Comparison of ENCODE assay signal across 9 mouse cellular contexts in the genomic region with DNA sequence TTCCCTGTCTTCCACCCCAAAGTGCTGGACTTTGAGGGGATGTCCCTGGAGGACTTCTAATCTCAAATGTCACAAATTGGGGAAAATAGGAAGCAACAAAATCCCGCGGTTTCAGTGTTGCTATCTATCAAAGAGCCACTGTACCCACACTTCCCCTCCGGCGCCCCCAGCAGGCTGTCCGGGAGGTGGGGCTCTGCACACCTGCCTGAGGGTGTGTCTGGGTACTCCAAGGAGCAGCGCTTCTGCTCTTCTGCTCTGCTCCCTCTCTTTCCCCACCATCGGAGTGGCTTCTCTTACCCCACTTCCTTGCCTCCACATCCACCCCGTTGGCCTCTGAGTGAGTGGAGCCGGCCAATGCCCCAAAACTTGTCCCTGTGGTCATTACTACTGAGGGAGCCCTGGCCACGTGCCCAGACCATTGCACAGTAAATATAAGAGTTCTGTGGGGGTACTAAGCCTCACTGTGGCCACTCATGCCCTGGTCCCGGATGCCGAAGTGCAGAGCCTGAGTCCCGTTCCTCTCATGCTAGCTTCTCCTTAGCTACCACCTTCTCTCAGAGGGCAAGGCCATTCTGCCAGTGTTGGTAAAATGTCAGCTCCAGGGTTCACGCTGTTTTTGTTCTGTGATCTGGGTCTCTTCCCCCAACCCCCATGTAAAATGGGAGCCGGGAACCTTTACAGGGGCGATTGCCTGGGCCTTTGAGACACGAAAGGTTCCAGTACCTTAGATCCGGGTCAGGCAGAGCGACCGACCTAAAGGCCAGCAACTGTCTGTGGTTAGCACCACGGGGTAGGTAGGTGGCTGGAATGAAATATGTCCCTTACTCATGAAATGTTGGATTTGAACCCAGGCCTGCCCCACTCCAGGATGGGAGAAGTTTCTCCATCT. TPM values are rescaled to one million over a fixed set of nuclear protein-coding genes. Genes with fewer than 3 reads are reported as not detected.
A peak's percentile ranks its signal among the peaks of the same experiment; 100 is the strongest.
DNase-seq lines count a peak whose midpoint lies in the region; ATAC-seq and TF ChIP-seq lines count a peak whose summit lies in the region.
"Had no signal": no experiment of that assay in that cellular context is flagged by ENCODE, and none has a peak within 500 bp of the region (broad histone marks: within the 10 kb centered on the region; RNA-seq: fewer than 3 reads in every experiment).

No protein-coding gene starts in this region.

- peak; percentile 29 for DNase-seq in ovary, postnatal 36 days (ENCODE audit: low spot score)
- DNase-seq in ovary, postnatal 10 days (ENCODE audit: low spot score): no peak
- peak; percentile 55 to 63 for DNase-seq in heart, adult 2 months
- DNase-seq in kidney, postnatal 0 days (ENCODE audit: low spot score): no peak
- no peak for DNase-seq in cerebellum, adult 11-12 months
- no peak for DNase-seq in cerebellum, adult 9-11 months

- H3K4me3 ChIP-seq in heart, adult 2 months: peak overlapping the region; percentile 57
- H3K4me3 ChIP-seq in kidney, postnatal 0 days (replicated peaks; ENCODE audit: low read depth, low read length): peak overlapping the region; percentile 71

- no peak for ATAC-seq in kidney, postnatal 0 days (replicated peaks; ENCODE audit: low FRiP score, low read depth)
- peak; percentile 57 for ATAC-seq in megakaryocyte progenitor cell, adult 5-6 weeks (replicated peaks; ENCODE audit: poor library complexity)
- no peak for ATAC-seq in inflammation-experienced regulatory T-cells, adult 6 months

- intact Hi-C loops in heart, adult 2 months (cut with DNase I): loop anchor here (1.0 kb wide), 1 partner anchor 12 kb away; no protein-coding TSS in a partner anchor

- H3K9ac ChIP-seq in heart, adult 2 months (ENCODE audit: low read depth, low read length): peak overlapping the region; percentile 99
- H3K9ac ChIP-seq in kidney, postnatal 0 days (ENCODE audit: low read depth, low read length): peak overlapping the region; percentile 90

- peak overlapping the region; percentile 100 for H3K27ac ChIP-seq in heart, adult 2 months
- peak overlapping the region; percentile 92 for H3K27ac ChIP-seq in kidney, postnatal 0 days

- TF ChIP-seq EP300 in heart, adult 2 months (IDR thresholded peaks at IDR 0.05; ENCODE audit: insufficient read depth, low read depth, low read length): no peak

- peaks cover 32% of the 10 kb centered on the region for H3K4me1 ChIP-seq in heart, adult 2 months (ENCODE audit: control insufficient read depth, insufficient read depth, low read length)
- H3K4me1 ChIP-seq in kidney, postnatal 0 days (replicated peaks; ENCODE audit: insufficient read depth, low read length): peaks cover 43% of the 10 kb centered on the region

- peaks cover 13% of the 10 kb centered on the region for H3K79me2 ChIP-seq in heart, adult 2 months (replicated peaks; ENCODE audit: control insufficient read depth, insufficient read depth, low read length)

- TF ChIP-seq POLR2A in heart, adult 2 months (IDR thresholded peaks at IDR 0.05; ENCODE audit: insufficient read depth, low read depth, low read length): no peak

- no peaks in the 10 kb centered on the region for H3K27me3 ChIP-seq in heart, adult 2 months (ENCODE audit: control insufficient read depth, insufficient read depth, low read length)
- no peaks in the 10 kb centered on the region for H3K27me3 ChIP-seq in kidney, postnatal 0 days (ENCODE audit: insufficient read depth, low read length)

- peak; percentile 48 for TF ChIP-seq CTCF in heart, adult 2 months (IDR thresholded peaks at IDR 0.05)
- TF ChIP-seq CTCF in kidney, postnatal 0 days (IDR thresholded peaks at IDR 0.05; ENCODE audit: low read depth): no peak

- peaks cover 17% of the 10 kb centered on the region for H3K36me3 ChIP-seq in heart, adult 2 months (ENCODE audit: control insufficient read depth, insufficient read depth, low read length)
- H3K36me3 ChIP-seq in kidney, postnatal 0 days (ENCODE audit: insufficient read depth, low read length): 0 out of 2 replicates have a peak, but pooled peaks cover 3% of the 10 kb centered on the region

- H3K9me3 ChIP-seq in kidney, postnatal 0 days (replicated peaks; ENCODE audit: low read length): no peaks in the 10 kb centered on the region

- H3K4me2 ChIP-seq in kidney, postnatal 0 days (ENCODE audit: low read length): peak overlapping the region; percentile 77

- 27% methylated on average over 21 of the region's 21 CpGs for WGBS in heart, adult 2 months
- 39% methylated on average over 21 of the region's 21 CpGs for WGBS in kidney, postnatal 0 days

RNA-seq across cellular contexts. Expression of a gene that starts 1.4 kb away (rescaled TPM):
- 10 to 100 TPM; 30.8 to 37.1 TPM for total RNA-seq in heart, adult 2 months (2021)
- 62.3 and 71.8 TPM in 2 replicates for polyA plus RNA-seq in heart, adult 2 months (2012; rRNA removed)
- polyA plus RNA-seq in kidney, postnatal 0 days (2015; fragmentation: Nextera tagmentation; extraction: Ambion mirVana): 51.4 and 57.1 TPM in 2 replicates
- total RNA-seq in megakaryocyte progenitor cell, adult 5-6 weeks (2015): not detected in 2 replicates
- total RNA-seq in megakaryocyte progenitor cell, adult 5-6 weeks (2017): not detected in 2 replicates
- not detected for polyA plus RNA-seq in inflammation-experienced regulatory T-cells, adult 6 months (2017; shearing (Covaris generic))
- total RNA-seq: neutrophil, adult 5-6 weeks had no signal

RNA-seq across cellular contexts. Expression of a gene that starts 11.5 kb away (rescaled TPM):
- total RNA-seq in heart, adult 2 months (2021): not detected
- 0.59 and 1.5 TPM in 2 replicates for polyA plus RNA-seq in heart, adult 2 months (2012; rRNA removed)
- 0.91 and 1.2 TPM in 2 replicates for polyA plus RNA-seq in kidney, postnatal 0 days (2015; fragmentation: Nextera tagmentation; extraction: Ambion mirVana)
- not detected in 2 replicates for total RNA-seq in megakaryocyte progenitor cell, adult 5-6 weeks (2015)
- total RNA-seq in megakaryocyte progenitor cell, adult 5-6 weeks (2017): not detected in 2 replicates
- polyA plus RNA-seq in inflammation-experienced regulatory T-cells, adult 6 months (2017; shearing (Covaris generic)): not detected
- total RNA-seq: neutrophil, adult 5-6 weeks had no signal

RNA-seq across cellular contexts. Expression of a gene that starts 33.2 kb away (rescaled TPM):
- 10 to 100 TPM; 42.2 to 44.4 TPM for total RNA-seq in heart, adult 2 months (2021)
- polyA plus RNA-seq in heart, adult 2 months (2012; rRNA removed): 44.7 and 52.7 TPM in 2 replicates
- 41.5 and 42.8 TPM in 2 replicates for polyA plus RNA-seq in kidney, postnatal 0 days (2015; fragmentation: Nextera tagmentation; extraction: Ambion mirVana)
- total RNA-seq in megakaryocyte progenitor cell, adult 5-6 weeks (2015): 27.8 and 28.9 TPM in 2 replicates
- total RNA-seq in megakaryocyte progenitor cell, adult 5-6 weeks (2017): 15.4 and 20.1 TPM in 2 replicates
- polyA plus RNA-seq in inflammation-experienced regulatory T-cells, adult 6 months (2017; shearing (Covaris generic)): 10 to 100 TPM; 11.9 to 22.5 (median 16.1) TPM

RNA-seq across cellular contexts. Expression of a gene that starts 41.0 kb away (rescaled TPM):
- total RNA-seq in heart, adult 2 months (2021): 10 to 100 TPM; 15.0 to 17.0 TPM
- polyA plus RNA-seq in heart, adult 2 months (2012; rRNA removed): 22.3 and 28.5 TPM in 2 replicates
- 8.2 and 9.2 TPM in 2 replicates for polyA plus RNA-seq in kidney, postnatal 0 days (2015; fragmentation: Nextera tagmentation; extraction: Ambion mirVana)
- total RNA-seq in megakaryocyte progenitor cell, adult 5-6 weeks (2015): 0.20 and 0.78 TPM in 2 replicates
- total RNA-seq in megakaryocyte progenitor cell, adult 5-6 weeks (2017): 0.12 and 0.14 TPM in 2 replicates
- polyA plus RNA-seq in inflammation-experienced regulatory T-cells, adult 6 months (2017; shearing (Covaris generic)): under 1 TPM; 0.15 to 0.26 (median 0.19) TPM

RNA-seq across cellular contexts. Expression of a gene that starts 55.6 kb away (rescaled TPM):
- not detected for total RNA-seq in heart, adult 2 months (2021)
- polyA plus RNA-seq in heart, adult 2 months (2012; rRNA removed): 0.04 TPM in 1 of 2 replicates, not detected in the other
- 0.30 TPM in 1 of 2 replicates, not detected in the other for polyA plus RNA-seq in kidney, postnatal 0 days (2015; fragmentation: Nextera tagmentation; extraction: Ambion mirVana)
- total RNA-seq in megakaryocyte progenitor cell, adult 5-6 weeks (2015): not detected in 2 replicates
- total RNA-seq in megakaryocyte progenitor cell, adult 5-6 weeks (2017): 1.2 and 2.6 TPM in 2 replicates
- polyA plus RNA-seq in inflammation-experienced regulatory T-cells, adult 6 months (2017; shearing (Covaris generic)): not detected

Comparison
In these comparisons a context has a peak if more than half of its experiments do, and no peak if none do; other contexts are left out.
1. DNase-seq: peak in ovary, postnatal 36 days (single experiment) and heart, adult 2 months (2 of 2); none in ovary, postnatal 10 days (single experiment), kidney, postnatal 0 days (single experiment), cerebellum, adult 11-12 months (single experiment) and cerebellum, adult 9-11 months (single experiment).
2. RNA of a gene that starts 1.4 kb away (polyA plus RNA-seq): 62.3 to 71.8 TPM in heart, adult 2 months and 51.4 to 57.1 TPM in kidney, postnatal 0 days; not detected in inflammation-experienced regulatory T-cells, adult 6 months; every median in the first group is over 10 times any median in the second.